Mouse (Mus musculus) hindbrain, embryonic 12.5 days (tissue): Measurements from ENCODE around the gene Arhgap28. TPM values are rescaled to one million over a fixed set of nuclear protein-coding genes. Genes with fewer than 3 reads are reported as not detected.
"Not testable (repeated sequence)": the region's sequence is repeated elsewhere in the genome, so short reads cannot be mapped to it uniquely, and the experiment has no call there.

Experiments
- ATAC-seq: fragments of 200-750 bp; cut with Nextera tagmentation; 2 replicates; pipeline ENCODE4 v1.8.0; 2017; ENCODE audit warnings: moderate TSS enrichment; ENCODE audit not compliant: low FRiP score
- H3K27ac ChIP-seq: fragments of 300-500 bp; sonication (generic); 2 replicates; pipeline ENCODE4 v1.5.1; 2016; ENCODE audit warnings: mild to moderate bottlenecking
- H3K27me3 ChIP-seq: fragments of 300-500 bp; sonication (generic); 2 replicates; pipeline ENCODE4 v1.6.1; 2016; ENCODE audit warnings: mild to moderate bottlenecking
- H3K36me3 ChIP-seq: fragments of 300-500 bp; sonication (generic); 2 replicates; pipeline ENCODE4 v1.6.1; 2016; ENCODE audit warnings: mild to moderate bottlenecking
- H3K4me1 ChIP-seq: fragments of 300-500 bp; sonication (generic); 2 replicates; pipeline ENCODE4 v1.6.1; 2016
- H3K4me2 ChIP-seq: fragments of 300-500 bp; sonication (generic); replicated peaks from 2 replicates; pipeline ENCODE4 v1.6.1; 2016; ENCODE audit warnings: mild to moderate bottlenecking
- H3K4me3 ChIP-seq: fragments of 300-500 bp; sonication (generic); 2 replicates; pipeline ENCODE4 v1.5.1; 2016; ENCODE audit warnings: mild to moderate bottlenecking
- H3K9ac ChIP-seq: fragments of 300-500 bp; sonication (generic); 2 replicates; pipeline ENCODE4 v1.6.1; 2016; ENCODE audit warnings: mild to moderate bottlenecking, moderate library complexity
- H3K9me3 ChIP-seq: fragments of 300-500 bp; sonication (generic); replicated peaks from 2 replicates; pipeline ENCODE4 v1.6.1; 2016; ENCODE audit warnings: mild to moderate bottlenecking
- WGBS: fragments of 180-500 bp; shearing (Covaris S2); methylation state at CpG from one replicate; pipeline ENCODE4 v1.1.7; 2016; 5-methylcytosine and 5-hydroxymethylcytosine counted together
- polyA plus RNA-seq: library from polyadenylated mRNA; unstranded; fragments of >200 nt; fragmentation: Nextera tagmentation; extraction: Ambion mirVana; gene quantifications from 2 replicates; pipeline ENCODE4 v1.2.1, GENCODE M21; 2016

Gene Arhgap28
- polyA plus RNA-seq, 1 experiment from 2014 or later: 40.9 TPM

GRCm38 (mm10) chr17:67861080-67861630 is 142.8 kb downstream of the Arhgap28 start:
- H3K9me3 ChIP-seq: no peaks in the 10 kb centered on the region
- no peak overlapping the region for H3K9ac ChIP-seq
- 0 out of 2 replicates have a peak, but pooled peaks cover 3% of the 10 kb centered on the region for H3K4me1 ChIP-seq
- H3K4me3 ChIP-seq: no peak overlapping the region
- ATAC-seq: no peak
- 0 out of 2 replicates have a peak, but pooled peaks cover 4% of the 10 kb centered on the region for H3K36me3 ChIP-seq
- WGBS: 92% methylated on average over 10 of the region's 10 CpGs
- H3K27ac ChIP-seq: no peak overlapping the region
- no peak overlapping the region for H3K4me2 ChIP-seq
- H3K27me3 ChIP-seq: no peaks in the 10 kb centered on the region

- not testable (repeated sequence) for ATAC-seq, H3K36me3 ChIP-seq, H3K4me2 ChIP-seq, H3K27me3 ChIP-seq, H3K9ac ChIP-seq, H3K4me3 ChIP-seq, H3K9me3 ChIP-seq, H3K27ac ChIP-seq, H3K4me1 ChIP-seq
- 98% methylated on average over 2 of the region's 2 CpGs for WGBS
These were observed 162.4 kb downstream of the Arhgap28 start for GRCm38 (mm10) chr17:67841494-67841893.

- no peaks in the 10 kb centered on the region for H3K36me3 ChIP-seq
- no peaks in the 10 kb centered on the region for H3K27me3 ChIP-seq
- H3K27ac ChIP-seq: no peak overlapping the region
- no peak for ATAC-seq
- no peak overlapping the region for H3K9ac ChIP-seq
- H3K9me3 ChIP-seq: no peaks in the 10 kb centered on the region
- no peaks in the 10 kb centered on the region for H3K4me1 ChIP-seq
- no peak overlapping the region for H3K4me2 ChIP-seq
- 88% methylated on average over 13 of the region's 13 CpGs for WGBS
- no peak overlapping the region for H3K4me3 ChIP-seq
These were observed 165.0 kb downstream of the Arhgap28 start for GRCm38 (mm10) chr17:67838948-67839347.

- Histone ChIP-seq H3K36me3 (no peaks in the 10 kb centered on the region), H3K4me3 (no peak overlapping the region), H3K27me3 (no peaks in the 10 kb centered on the region), H3K27ac (no peak overlapping the region), H3K9ac (no peak overlapping the region), H3K9me3 (no peaks in the 10 kb centered on the region), H3K4me2 (no peak overlapping the region), H3K4me1 (no peaks in the 10 kb centered on the region)
- WGBS: 63% methylated on average over 17 of the region's 17 CpGs
- 0 out of 2 replicates have a peak, but pooled peaks have one; percentile 35 for ATAC-seq
These were observed 166.4 kb downstream of the Arhgap28 start for GRCm38 (mm10) chr17:67837351-67838090.

GRCm38 (mm10) chr17:67836146-67836895 is 167.6 kb downstream of the Arhgap28 start:
- Histone ChIP-seq H3K9me3 (no peaks in the 10 kb centered on the region), H3K4me3 (no peak overlapping the region), H3K4me2 (no peak overlapping the region), H3K27me3 (no peaks in the 10 kb centered on the region), H3K36me3 (no peaks in the 10 kb centered on the region), H3K4me1 (no peaks in the 10 kb centered on the region), H3K9ac (no peak overlapping the region), H3K27ac (no peak overlapping the region)
- WGBS: 95% methylated on average over 20 of the region's 20 CpGs
- no peak for ATAC-seq

DNA sequence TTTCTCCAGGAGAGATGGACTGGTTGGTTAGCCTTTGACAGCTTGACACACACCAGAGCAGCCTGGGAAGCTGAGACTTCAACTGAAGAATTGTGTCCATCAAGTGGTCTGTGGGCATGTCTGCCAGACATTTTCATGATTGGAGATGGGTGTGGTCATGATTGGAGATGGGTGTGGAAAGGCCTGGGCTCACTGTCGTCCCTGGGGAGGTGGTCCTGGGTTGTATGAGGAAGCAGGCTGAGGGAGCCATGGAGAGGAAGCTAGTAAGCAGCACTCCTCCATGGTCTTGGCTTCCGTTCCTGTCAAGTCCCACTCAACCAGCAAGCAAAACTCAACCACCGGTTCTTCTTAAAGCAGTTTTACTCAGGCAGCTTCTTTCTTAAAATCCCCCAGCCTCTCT is 176.5 kb downstream of the Arhgap28 start:
- 89% methylated on average over 3 of the region's 3 CpGs for WGBS
- no peak overlapping the region for H3K9ac ChIP-seq
- H3K9me3 ChIP-seq: no peaks in the 10 kb centered on the region
- H3K27me3 ChIP-seq: no peaks in the 10 kb centered on the region
- no peak overlapping the region for H3K4me3 ChIP-seq
- H3K4me2 ChIP-seq: no peak overlapping the region
- ATAC-seq: no peak
- H3K4me1 ChIP-seq: no peaks in the 10 kb centered on the region
- no peak overlapping the region for H3K27ac ChIP-seq
- H3K36me3 ChIP-seq: 0 out of 2 replicates have a peak, but pooled peaks cover 13% of the 10 kb centered on the region

DNA sequence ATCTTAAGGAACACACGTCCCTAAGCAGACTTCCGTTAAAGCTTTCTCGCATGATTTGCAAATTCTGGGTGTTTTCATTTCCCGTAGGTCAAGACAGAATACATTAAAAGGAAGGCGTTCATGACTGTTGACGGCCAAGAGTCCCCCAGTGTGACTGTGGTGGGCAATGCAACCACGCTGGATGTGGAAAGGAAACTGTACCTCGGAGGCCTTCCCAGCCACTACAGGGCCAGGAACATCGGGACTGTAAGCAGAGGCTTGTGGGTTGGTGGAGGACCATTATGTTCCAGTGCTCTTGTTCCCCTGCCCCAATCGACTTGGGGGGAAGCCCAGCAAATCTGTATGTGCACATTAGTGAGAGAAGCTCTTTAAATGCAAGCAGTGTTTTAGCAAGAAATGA is 187.0 kb downstream of the Arhgap28 start:
- peaks cover 59% of the 10 kb centered on the region for H3K36me3 ChIP-seq
- no peak overlapping the region for H3K9ac ChIP-seq
- H3K27ac ChIP-seq: no peak overlapping the region
- no peak overlapping the region for H3K4me2 ChIP-seq
- ATAC-seq: no peak
- WGBS: 91% methylated on average over 10 of the region's 10 CpGs
- H3K27me3 ChIP-seq: no peaks in the 10 kb centered on the region
- H3K9me3 ChIP-seq: no peaks in the 10 kb centered on the region
- H3K4me3 ChIP-seq: no peak overlapping the region
- H3K4me1 ChIP-seq: 0 out of 2 replicates have a peak, but pooled peaks cover 3% of the 10 kb centered on the region

GRCm38 (mm10) chr17:67815720-67816119 is 188.2 kb downstream of the Arhgap28 start:
- Histone ChIP-seq H3K9ac (no peak overlapping the region), H3K9me3 (no peaks in the 10 kb centered on the region), H3K27ac (no peak overlapping the region), H3K4me1 (0 out of 2 replicates have a peak, but pooled peaks cover 3% of the 10 kb centered on the region), H3K27me3 (no peaks in the 10 kb centered on the region), H3K4me2 (no peak overlapping the region), H3K4me3 (no peak overlapping the region), H3K36me3 (peaks cover 64% of the 10 kb centered on the region)
- no peak for ATAC-seq
- WGBS: 95% methylated on average over 11 of the region's 11 CpGs

DNA sequence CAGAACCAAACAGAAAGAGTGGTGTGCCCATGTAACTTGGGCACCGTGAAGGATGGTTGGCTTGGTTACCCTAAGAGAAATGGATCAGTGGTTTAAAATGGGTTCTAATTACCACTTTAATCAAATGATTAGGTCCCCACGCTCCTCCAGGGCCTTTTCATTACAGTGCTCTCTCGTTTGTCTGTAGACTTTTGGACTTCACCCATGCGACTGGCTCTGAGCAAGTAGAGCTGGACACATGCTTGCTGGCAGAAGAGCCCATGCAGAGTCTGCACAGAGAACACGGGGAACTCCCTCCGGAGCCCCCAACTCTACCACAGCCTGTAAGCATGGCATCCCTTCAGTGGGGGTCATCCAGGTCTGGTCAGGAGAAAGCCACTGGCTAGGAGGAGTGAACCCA is 190.3 kb downstream of the Arhgap28 start:
- H3K9ac ChIP-seq: no peak overlapping the region
- no peaks in the 10 kb centered on the region for H3K27me3 ChIP-seq
- H3K9me3 ChIP-seq: no peaks in the 10 kb centered on the region
- no peak overlapping the region for H3K4me2 ChIP-seq
- no peak overlapping the region for H3K27ac ChIP-seq
- no peak overlapping the region for H3K4me3 ChIP-seq
- ATAC-seq: no peak
- WGBS: 90% methylated on average over 6 of the region's 6 CpGs
- H3K36me3 ChIP-seq: peaks cover 80% of the 10 kb centered on the region
- no peaks in the 10 kb centered on the region for H3K4me1 ChIP-seq

DNA sequence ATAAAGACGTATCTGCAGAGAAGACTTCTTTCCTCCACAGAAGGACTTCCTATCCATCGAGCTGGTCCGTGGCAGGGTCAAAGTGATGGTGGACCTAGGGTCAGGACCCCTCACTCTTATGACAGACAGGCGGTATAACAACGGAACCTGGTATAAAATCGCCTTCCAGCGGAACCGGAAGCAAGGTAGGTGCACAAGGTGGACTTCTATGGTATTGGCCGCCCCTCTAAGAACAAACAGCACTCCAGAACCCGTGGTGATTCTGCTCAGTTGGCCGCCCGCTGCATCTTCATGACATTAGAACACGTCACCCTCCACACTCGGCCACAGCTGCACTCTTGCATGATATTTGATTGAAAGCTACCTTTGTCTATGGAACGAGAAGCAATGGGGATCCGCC is 194.7 kb downstream of the Arhgap28 start:
- Histone ChIP-seq H3K36me3 (peaks cover 69% of the 10 kb centered on the region), H3K9me3 (no peaks in the 10 kb centered on the region), H3K9ac (no peak overlapping the region), H3K4me1 (no peaks in the 10 kb centered on the region), H3K4me2 (no peak overlapping the region), H3K4me3 (no peak overlapping the region), H3K27ac (no peak overlapping the region), H3K27me3 (no peaks in the 10 kb centered on the region)
- no peak for ATAC-seq
- 88% methylated on average over 16 of the region's 16 CpGs for WGBS
